Mouse (Mus musculus) CD8-positive naive resting alpha-beta T cell, adult 2 months (primary cell): ENCODE measurements around the gene St7.

Experiments
- DNase-seq, 2 experiments: peaks; one replicate each; pipeline ENCODE4 v3.0.0; 2022; ENCODE audit warnings: low read depth in 2 of 2, low spot score in 2 of 2

Gene St7

GRCm38 (mm10) chr6:17763963-17764659 is 71.4 kb downstream of the St7 start:
- DNase-seq, result no peak

GRCm38 (mm10) chr6:17764660-17764998 is 71.9 kb downstream of the St7 start:
- DNase-seq, result no peak

GRCm38 (mm10) chr6:17769972-17770644 is 77.4 kb downstream of the St7 start:
- DNase-seq, result no peak

GRCm38 (mm10) chr6:17770645-17771345 is 78.1 kb downstream of the St7 start:
- DNase-seq, result no peak

GRCm38 (mm10) chr6:17771456-17771855 is 78.7 kb downstream of the St7 start:
- no peak for DNase-seq

DNA sequence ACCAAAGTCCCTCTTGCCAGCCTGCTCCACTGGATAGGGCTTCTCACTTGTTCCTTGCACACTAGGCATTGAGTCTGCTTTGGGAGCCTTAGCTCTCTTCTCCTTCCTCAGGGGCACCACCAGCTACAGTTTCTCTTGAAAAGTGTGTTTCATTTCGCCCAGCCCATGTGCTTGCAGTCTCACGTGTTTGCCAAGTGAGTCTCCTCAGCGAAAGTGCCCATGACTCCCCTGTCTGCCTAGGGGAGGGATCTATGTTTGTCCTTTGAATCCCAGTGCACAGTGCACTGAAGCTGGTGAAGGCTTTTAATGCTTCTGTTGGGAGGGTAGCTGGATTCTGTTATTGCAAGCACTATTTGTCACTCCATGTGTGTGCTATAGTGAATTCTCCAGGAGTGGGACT is 79.8 kb downstream of the St7 start:
- no peak for DNase-seq

- no peak for DNase-seq
Measured at GRCm38 (mm10) chr6:17776041-17776440, 83.3 kb downstream of the St7 start.

GRCm38 (mm10) chr6:17777018-17777799 is 84.5 kb downstream of the St7 start:
- no peak for DNase-seq

GRCm38 (mm10) chr6:17778648-17779202 is 86.0 kb downstream of the St7 start:
- no peak for DNase-seq

DNA sequence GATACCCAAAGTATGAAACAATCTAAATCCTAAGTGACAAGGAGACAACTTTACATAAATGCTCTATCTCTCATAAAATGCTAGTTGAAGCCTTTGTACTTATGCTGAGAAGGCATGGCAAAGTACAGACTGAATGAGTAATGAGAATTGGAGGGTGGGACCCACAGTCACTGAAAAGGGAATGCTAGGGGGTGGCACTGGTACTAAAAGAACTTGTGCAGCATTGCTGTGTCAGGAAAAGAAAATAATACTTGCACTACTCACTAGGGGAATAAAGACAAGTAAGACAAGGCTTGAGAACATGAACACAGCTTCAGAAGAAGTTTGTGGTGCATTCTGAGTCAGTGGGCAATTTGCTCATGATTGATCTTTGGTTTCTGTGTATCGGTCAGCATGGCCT is 90.8 kb downstream of the St7 start:
- no peak for DNase-seq

- DNase-seq, result no peak
Measured at GRCm38 (mm10) chr6:17784523-17784922, 91.8 kb downstream of the St7 start.

- no peak for DNase-seq
Measured at GRCm38 (mm10) chr6:17785248-17785647, 92.5 kb downstream of the St7 start.

GRCm38 (mm10) chr6:17787810-17788209 is 95.1 kb downstream of the St7 start:
- DNase-seq, result no peak

GRCm38 (mm10) chr6:17790251-17790650 is 97.5 kb downstream of the St7 start:
- DNase-seq, result no peak

DNA sequence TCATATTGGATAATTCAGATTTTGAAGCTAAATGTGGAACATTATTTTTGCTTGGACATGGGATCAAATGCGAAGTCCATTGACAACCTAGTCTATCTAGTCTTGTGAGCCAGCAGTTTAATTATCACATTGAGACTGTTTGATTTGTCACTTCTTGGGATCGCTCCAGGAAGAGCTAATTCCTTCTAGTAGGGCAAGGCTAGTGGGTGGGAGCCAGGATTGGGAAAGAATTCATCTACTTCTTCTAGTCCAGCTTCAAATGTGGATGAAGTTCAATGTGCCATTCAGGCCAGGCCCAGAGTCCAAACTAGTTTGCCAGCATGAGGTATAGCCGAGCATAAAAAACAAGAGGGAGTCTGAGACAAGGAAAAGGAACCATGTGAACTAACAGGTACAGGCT is 100.7 kb downstream of the St7 start:
- no peak for DNase-seq

DNA sequence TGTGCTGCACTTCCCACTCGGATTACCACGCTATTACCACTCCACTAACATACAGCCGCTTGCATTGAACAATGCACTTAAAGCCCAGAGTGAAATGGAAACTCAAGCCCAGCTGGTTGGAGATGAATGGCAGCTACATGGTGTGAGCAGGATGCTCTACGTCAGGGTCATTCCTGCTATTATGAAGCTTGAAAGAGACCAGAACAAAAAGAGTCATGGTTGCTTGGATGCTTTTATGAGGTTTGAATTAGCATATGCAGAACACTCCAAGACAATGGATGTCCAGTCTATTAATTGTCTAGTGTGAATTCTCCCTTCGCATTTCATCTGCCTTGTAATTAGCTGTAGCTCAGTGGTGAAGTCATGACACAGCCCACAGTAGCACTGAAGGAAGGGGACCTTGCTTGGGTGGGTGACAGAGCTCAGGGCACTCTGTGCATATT is 104.6 kb downstream of the St7 start:
- no peak for DNase-seq

GRCm38 (mm10) chr6:17800694-17801093 is 108.0 kb downstream of the St7 start:
- no peak for DNase-seq

DNA sequence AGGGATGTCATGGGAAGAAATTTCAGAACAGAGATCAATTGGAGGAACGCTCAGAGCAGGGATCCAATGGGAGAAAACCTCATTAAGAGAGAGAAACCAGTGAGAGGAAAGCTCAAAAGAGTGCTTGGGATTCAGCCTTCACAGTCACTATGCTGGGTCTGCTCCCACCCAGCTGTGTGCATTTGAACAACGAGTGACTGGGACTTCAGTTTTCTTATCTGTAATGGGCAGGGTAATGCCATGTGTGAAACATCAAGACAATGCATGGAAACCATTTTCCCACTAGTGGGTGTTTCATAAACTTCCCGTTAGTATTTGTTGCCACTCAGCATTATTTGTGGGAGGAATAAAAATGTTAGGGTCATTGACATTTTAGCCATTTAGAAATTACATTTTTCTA is 111.7 kb downstream of the St7 start:
- DNase-seq, result no peak

GRCm38 (mm10) chr6:17806569-17806968 is 113.8 kb downstream of the St7 start:
- DNase-seq, result no peak

- no peak for DNase-seq
Measured at GRCm38 (mm10) chr6:17811063-17811462, 118.3 kb downstream of the St7 start.

- no peak for DNase-seq
Measured at GRCm38 (mm10) chr6:17811531-17811930, 118.8 kb downstream of the St7 start.
